Mouse (Mus musculus): ENCODE results near the gene Opa1.

Opa1 gene

GRCm38 (mm10) chr16:29579167-29579786 lies at the start of gene Opa1:
Gene Opa1, plus strand, starts transcription at chr16:29579334.
- in situ Hi-C loops (cut with MseI, MboI), result no loop called here

GRCm38 (mm10) chr16:29533641-29534040 lies 45.5 kb upstream of the Opa1 start:
- in situ Hi-C loops (cut with MseI, MboI), result no loop called here

- in situ Hi-C loops (cut with MseI, MboI), result no loop called here
Observed at GRCm38 (mm10) chr16:29535866-29536265, 43.3 kb upstream of the Opa1 start.

GRCm38 (mm10) chr16:29536411-29537204 lies 42.5 kb upstream of the Opa1 start:
- in situ Hi-C loops (cut with MseI, MboI), result no loop called here

- in situ Hi-C loops (cut with MseI, MboI), result no loop called here
Observed at GRCm38 (mm10) chr16:29539906-29540305, 39.2 kb upstream of the Opa1 start.

GRCm38 (mm10) chr16:29541261-29541683 lies 37.9 kb upstream of the Opa1 start:
- in situ Hi-C loops (cut with MseI, MboI), result no loop called here

- in situ Hi-C loops (cut with MseI, MboI), result no loop called here
Observed at GRCm38 (mm10) chr16:29544829-29545228, 34.3 kb upstream of the Opa1 start, which contains the start of gene Atp13a4. Gene Atp13a4, minus strand, starts transcription at chr16:29544864.

GRCm38 (mm10) chr16:29559667-29560066 lies 19.5 kb upstream of the Opa1 start:
- in situ Hi-C loops (cut with MseI, MboI), result loop anchor here (5.0 to 25.0 kb wide), 4 partner anchors 102 to 972 kb away; no protein-coding TSS in a partner anchor

- in situ Hi-C loops (cut with MseI, MboI), result loop anchor here (5.0 to 25.0 kb wide), 4 partner anchors 103 to 973 kb away; no protein-coding TSS in a partner anchor
Observed at GRCm38 (mm10) chr16:29560454-29560853, 18.7 kb upstream of the Opa1 start.

GRCm38 (mm10) chr16:29560869-29561268 lies 18.3 kb upstream of the Opa1 start:
- in situ Hi-C loops (cut with MseI, MboI), result loop anchor here (5.0 to 25.0 kb wide), 4 partner anchors 104 to 974 kb away; no protein-coding TSS in a partner anchor

- in situ Hi-C loops (cut with MseI, MboI), result loop anchor here in 1 of 2 experiments (25.0 kb wide), 1 partner anchor 987 kb away; no protein-coding TSS in a partner anchor
Observed at GRCm38 (mm10) chr16:29574013-29574412, 5.1 kb upstream of the Opa1 start.

GRCm38 (mm10) chr16:29575620-29576019 lies 3.5 kb upstream of the Opa1 start:
- in situ Hi-C loops (cut with MseI, MboI), result no loop called here

GRCm38 (mm10) chr16:29579787-29580176 lies 648 bp downstream of the Opa1 start:
- in situ Hi-C loops (cut with MseI, MboI), result no loop called here

- in situ Hi-C loops (cut with MseI, MboI), result no loop called here
Observed at GRCm38 (mm10) chr16:29592171-29592570, 13.0 kb downstream of the Opa1 start.

GRCm38 (mm10) chr16:29597122-29597521 lies 18.0 kb downstream of the Opa1 start:
- in situ Hi-C loops (cut with MseI, MboI), result no loop called here

GRCm38 (mm10) chr16:29605546-29605945 lies 26.4 kb downstream of the Opa1 start:
- in situ Hi-C loops (cut with MseI, MboI), result no loop called here

- in situ Hi-C loops (cut with MseI, MboI), result no loop called here
Observed at GRCm38 (mm10) chr16:29607131-29607530, 28.0 kb downstream of the Opa1 start.

- in situ Hi-C loops (cut with MseI, MboI), result no loop called here
Observed at GRCm38 (mm10) chr16:29614762-29615161, 35.6 kb downstream of the Opa1 start.

GRCm38 (mm10) chr16:29629053-29629452 lies 49.9 kb downstream of the Opa1 start:
- in situ Hi-C loops (cut with MseI, MboI), result no loop called here

GRCm38 (mm10) chr16:29635780-29636179 lies 56.6 kb downstream of the Opa1 start:
- in situ Hi-C loops (cut with MseI, MboI), result no loop called here

GRCm38 (mm10) chr16:29642376-29642775 lies 63.2 kb downstream of the Opa1 start:
- in situ Hi-C loops (cut with MseI, MboI), result no loop called here

GRCm38 (mm10) chr16:29644871-29645270 lies 65.7 kb downstream of the Opa1 start:
- in situ Hi-C loops (cut with MseI, MboI), result no loop called here

- in situ Hi-C loops (cut with MseI, MboI), result no loop called here
Observed at GRCm38 (mm10) chr16:29646202-29646601, 67.1 kb downstream of the Opa1 start.
